Mouse (Mus musculus) embryonic fibroblast, embryonic 13.5 days (primary cell): ENCODE results near the gene Nub1.

Experiments
- CTCF ChIP-seq: IDR thresholded peaks from 2 replicates; pipeline ENCODE4 v1.5.1; 2011; ENCODE audit warnings: mild to moderate bottlenecking, control low read depth, low read length, moderate library complexity, borderline replicate concordance; ENCODE audit not compliant: insufficient read depth
- POLR2A ChIP-seq: IDR thresholded peaks from 2 replicates; pipeline ENCODE4 v1.6.1; 2011; ENCODE audit warnings: low read depth, mild to moderate bottlenecking, control low read depth, low read length, moderate library complexity

- TF ChIP-seq CTCF (no peak), POLR2A (no peak)
Observed at GRCm38 (mm10) chr5:24730488-24730871, 45.1 kb downstream of the Nub1 start, which contains the start of gene Wdr86.
